Mouse (Mus musculus) cerebellum, adult 2 months (tissue): ENCODE data around the gene Fuz. TPM values are rescaled to one million over a fixed set of nuclear protein-coding genes. Genes with fewer than 3 reads are reported as not detected.

Experiments
- DNase-seq, 2 experiments: peaks; one replicate each; pipeline ENCODE4 v3.0.0; 2021
- H3K27ac ChIP-seq: fragments of 200-500 bp; 2 replicates; pipeline ENCODE4 v1.5.1; 2012; ENCODE audit warnings: low read length, control low read depth, inconsistent platforms; ENCODE audit not compliant: insufficient read depth
- H3K27me3 ChIP-seq: fragments of 200-500 bp; 2 replicates; pipeline ENCODE4 v1.6.1; 2012; ENCODE audit warnings: inconsistent platforms, mild to moderate bottlenecking, low read length, moderate library complexity; ENCODE audit not compliant: control insufficient read depth, insufficient read depth
- H3K4me1 ChIP-seq: fragments of 200-500 bp; 2 replicates; pipeline ENCODE4 v1.6.1; 2011; ENCODE audit warnings: low read length; ENCODE audit not compliant: control insufficient read depth, insufficient read depth
- H3K4me3 ChIP-seq: fragments of 200-500 bp; replicated peaks from 2 replicates; pipeline ENCODE3; 2011; ENCODE audit warnings: mild to moderate bottlenecking, low read depth, low read length, control low read depth; ENCODE audit not compliant: insufficient read depth
- CTCF ChIP-seq: fragments of 200-500 bp; IDR thresholded peaks from 2 replicates; pipeline ENCODE4 v1.5.1; 2011; ENCODE audit warnings: low read depth, mild to moderate bottlenecking, control low read depth, low read length, moderate library complexity, borderline replicate concordance; ENCODE audit not compliant: insufficient read depth
- POLR2A ChIP-seq: fragments of 200-500 bp; IDR thresholded peaks from 2 replicates; pipeline ENCODE4 v1.6.1; 2011; ENCODE audit warnings: low read length, control low read depth, borderline replicate concordance; ENCODE audit not compliant: insufficient read depth
- WGBS: fragments of 180-500 bp; shearing (Covaris S2); methylation state at CpG from one replicate; pipeline ENCODE4 v1.1.7; 2018; 5-methylcytosine and 5-hydroxymethylcytosine counted together
- polyA plus RNA-seq: library from polyadenylated mRNA; depleted of rRNA; stranded (reverse); fragments of >200 nt; gene quantifications from 2 replicates; pipeline ENCODE4 v1.2.3, GENCODE M21; 2012

The Fuz gene
- polyA plus RNA-seq, 1 experiment, result 29.0 TPM

DNA sequence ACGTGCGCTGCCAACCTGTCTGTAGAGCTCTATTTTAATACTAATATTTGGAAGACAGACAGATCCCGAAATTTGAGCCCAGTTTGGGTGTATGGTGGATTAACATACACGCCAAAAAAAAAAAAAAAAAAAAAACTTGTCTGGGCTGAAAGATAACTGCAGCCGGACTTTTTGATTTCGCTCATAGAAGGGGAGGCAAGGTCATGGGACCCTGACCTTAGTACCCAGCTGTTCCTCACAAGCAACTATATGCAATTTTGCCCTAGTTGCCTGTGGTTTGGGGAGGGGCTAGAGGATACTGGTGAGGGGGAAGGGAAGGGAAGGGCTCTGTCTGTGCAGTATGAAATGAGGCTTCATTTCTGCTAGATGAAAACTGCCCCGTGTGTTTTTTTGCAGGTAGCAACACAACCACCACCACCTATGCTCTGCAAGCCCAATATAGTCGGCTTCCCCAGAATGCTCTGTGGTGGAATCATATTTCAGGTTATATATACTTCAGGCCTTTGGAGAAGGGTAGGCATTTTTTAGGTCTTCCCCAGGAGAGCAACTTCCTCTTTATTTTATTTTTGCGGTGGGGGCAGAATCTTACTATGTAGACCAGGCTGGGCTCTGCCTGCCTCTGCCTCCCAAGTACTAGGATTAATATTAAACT is 39.5 kb upstream of the Fuz start:
- H3K27me3 ChIP-seq, result no peaks in the 10 kb centered on the region
- H3K27ac ChIP-seq, result peak overlapping the region; percentile 18; the same call in 1 of the 2 replicates
- H3K4me3 ChIP-seq, result peak overlapping the region; percentile 59
- no peak for DNase-seq
- H3K4me1 ChIP-seq, result peaks cover 15% of the 10 kb centered on the region
- 65% methylated on average over 9 of the region's 9 CpGs for WGBS
- TF ChIP-seq POLR2A, result no peak
- no peak for TF ChIP-seq CTCF

GRCm38 (mm10) chr7:44857042-44857552 is 38.8 kb upstream of the Fuz start, which contains the start of gene Pnkp:
TSS of gene Pnkp (plus strand) at chr7:44857139.
- WGBS, result under 1% methylated on average over 32 of the region's 32 CpGs
- TF ChIP-seq POLR2A, result peak; percentile 85; the same call in 1 of the 2 replicates
- no peak for TF ChIP-seq CTCF
- peaks cover 14% of the 10 kb centered on the region for H3K4me1 ChIP-seq
- H3K27me3 ChIP-seq, result no peaks in the 10 kb centered on the region
- DNase-seq, result peak; percentile 86 to 88
- H3K27ac ChIP-seq, result peak within 1 kb of the TSS; percentile 59
- peak within 1 kb of the TSS; percentile 59 for H3K4me3 ChIP-seq

DNA sequence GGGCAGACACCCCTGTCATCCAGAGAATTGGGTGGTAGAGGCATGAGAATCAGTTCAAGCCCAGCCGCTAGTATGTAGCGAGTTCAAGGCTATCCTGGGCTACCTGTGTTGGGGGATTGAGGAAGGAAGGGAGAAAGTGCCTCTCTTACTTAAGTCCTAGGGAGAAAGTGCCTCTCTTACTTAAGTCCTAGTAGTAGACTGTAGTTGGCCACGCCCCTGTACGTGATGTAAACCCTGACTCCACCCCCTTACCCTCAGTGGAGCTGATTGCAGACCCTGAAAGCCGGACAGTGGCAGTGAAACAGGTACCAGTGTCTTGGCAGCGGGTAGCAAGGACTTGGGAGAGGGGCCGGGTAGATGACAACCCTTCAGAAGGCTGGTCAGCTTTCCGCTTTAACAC is 38.0 kb upstream of the Fuz start:
- TF ChIP-seq CTCF, result no peak
- no peak for TF ChIP-seq POLR2A
- H3K4me3 ChIP-seq, result peak overlapping the region; percentile 33
- no peak overlapping the region for H3K27ac ChIP-seq
- no peaks in the 10 kb centered on the region for H3K27me3 ChIP-seq
- WGBS, result 26% methylated on average over 8 of the region's 8 CpGs
- H3K4me1 ChIP-seq, result peaks cover 12% of the 10 kb centered on the region
- DNase-seq, result peak in 1 of 2 experiments; percentile 40

DNA sequence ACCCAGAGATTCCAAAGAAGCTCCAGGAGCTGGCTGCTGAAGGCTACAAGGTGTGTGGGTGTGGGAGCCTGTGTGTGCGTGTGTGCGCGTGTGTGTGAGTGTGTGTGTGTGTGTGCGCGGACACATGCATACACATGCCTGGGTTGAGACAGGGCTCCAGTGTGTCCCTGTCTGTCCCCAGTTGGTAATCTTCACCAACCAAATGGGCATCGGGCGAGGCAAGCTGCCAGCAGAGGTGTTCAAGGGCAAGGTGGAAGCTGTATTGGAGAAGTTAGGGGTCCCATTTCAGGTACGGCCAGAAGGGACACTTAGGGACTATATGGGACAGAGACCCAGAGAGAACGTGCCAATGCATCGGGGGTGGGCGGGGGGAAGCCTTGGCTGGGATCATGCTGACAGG is 36.0 kb upstream of the Fuz start:
- H3K4me1 ChIP-seq, result peaks cover 22% of the 10 kb centered on the region
- TF ChIP-seq CTCF (no peak), POLR2A (no peak)
- no peak overlapping the region for H3K27ac ChIP-seq
- no peaks in the 10 kb centered on the region for H3K27me3 ChIP-seq
- DNase-seq, result peak in 1 of 2 experiments; percentile 22
- H3K4me3 ChIP-seq, result no peak overlapping the region
- 84% methylated on average over 11 of the region's 11 CpGs for WGBS

GRCm38 (mm10) chr7:44860576-44861428 is 35.1 kb upstream of the Fuz start:
- Histone ChIP-seq H3K4me1 (peaks cover 31% of the 10 kb centered on the region), H3K4me3 (no peak overlapping the region), H3K27me3 (no peaks in the 10 kb centered on the region), H3K27ac (no peak overlapping the region)
- DNase-seq, result peak; percentile 65 to 72
- TF ChIP-seq CTCF (peak; percentile 86), POLR2A (no peak)
- 20% methylated on average over 22 of the region's 22 CpGs for WGBS

GRCm38 (mm10) chr7:44861429-44861816 is 34.5 kb upstream of the Fuz start:
- Histone ChIP-seq H3K27ac (no peak overlapping the region), H3K27me3 (no peaks in the 10 kb centered on the region), H3K4me1 (peaks cover 37% of the 10 kb centered on the region), H3K4me3 (no peak overlapping the region)
- TF ChIP-seq POLR2A (no peak), CTCF (no peak)
- WGBS, result 49% methylated on average over 14 of the region's 14 CpGs
- peak in 1 of 2 experiments; percentile 19 for DNase-seq

DNA sequence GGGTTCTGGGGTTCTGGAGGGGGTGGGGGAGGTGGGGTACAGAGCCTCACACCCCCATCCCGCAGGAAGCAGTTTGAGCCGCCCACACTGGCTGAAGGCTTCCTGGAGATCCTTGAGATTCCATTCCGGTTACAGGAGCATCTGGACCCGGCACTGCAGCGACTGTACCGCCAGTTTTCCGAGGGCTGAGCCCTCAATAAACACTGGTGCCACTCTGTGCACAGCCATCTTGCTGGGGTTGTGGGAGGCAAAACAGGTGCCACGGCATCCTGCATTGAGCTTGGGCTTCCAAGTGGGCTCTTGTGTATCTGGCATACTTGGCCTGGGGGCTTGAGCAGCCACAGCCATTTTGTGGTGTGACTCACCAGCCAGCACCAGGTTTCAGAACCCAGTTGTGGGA is 33.4 kb upstream of the Fuz start:
- no peak overlapping the region for H3K27ac ChIP-seq
- no peak for DNase-seq
- no peak overlapping the region for H3K4me3 ChIP-seq
- H3K27me3 ChIP-seq, result no peaks in the 10 kb centered on the region
- H3K4me1 ChIP-seq, result peaks cover 46% of the 10 kb centered on the region
- WGBS, result 61% methylated on average over 8 of the region's 8 CpGs
- TF ChIP-seq POLR2A, result no peak
- TF ChIP-seq CTCF, result no peak
